13 mouse cellular contexts compared by ENCODE assay signal in genomic region chr8:92741836-92742235, GRCm38 (mm10).
"Had no signal": no experiment of that assay in that cellular context is flagged by ENCODE, and none has a peak within 500 bp of the region (broad histone marks: within the 10 kb centered on the region; RNA-seq: fewer than 3 reads in every experiment).

No protein-coding gene starts in this region.

- H3K4me2 ChIP-seq: kidney, embryonic 15.5 days; limb, embryonic 15.5 days; liver, embryonic 12.5 days; lung, embryonic 14.5 days; neural tube, embryonic 13.5 days had no signal

- H3K4me3 ChIP-seq: kidney, embryonic 15.5 days; limb, embryonic 15.5 days; liver, embryonic 12.5 days; neural tube, embryonic 13.5 days had no signal

- H3K9me3 ChIP-seq: kidney, embryonic 15.5 days; limb, embryonic 15.5 days; liver, embryonic 12.5 days; neural tube, embryonic 13.5 days had no signal

- DNase-seq: kidney, postnatal 14 days; lung, embryonic 14.5 days; lung, postnatal 10 days; lung, postnatal 4 days; retina, postnatal 1 day; right cerebral cortex, postnatal 4 days; spleen, adult 18-20 months; thymus, adult 18-20 months; thymus, postnatal 14 days had no signal

- ATAC-seq: liver, embryonic 12.5 days had no signal

- H3K36me3 ChIP-seq: kidney, embryonic 15.5 days; limb, embryonic 15.5 days; liver, embryonic 12.5 days; neural tube, embryonic 13.5 days had no signal

- H3K9ac ChIP-seq: kidney, embryonic 15.5 days; limb, embryonic 15.5 days; liver, embryonic 12.5 days; lung, embryonic 14.5 days; neural tube, embryonic 13.5 days had no signal

- H3K4me1 ChIP-seq: limb, embryonic 15.5 days; liver, embryonic 12.5 days had no signal

- H3K27me3 ChIP-seq: kidney, embryonic 15.5 days; limb, embryonic 15.5 days; liver, embryonic 12.5 days had no signal

- H3K27ac ChIP-seq: limb, embryonic 15.5 days; liver, embryonic 12.5 days; neural tube, embryonic 13.5 days had no signal
